Comparison of ENCODE assay signal across 10 mouse cellular contexts in genomic region chr5:115514346-115514745, GRCm38 (mm10). TPM values are rescaled to one million over a fixed set of nuclear protein-coding genes. Genes with fewer than 3 reads are reported as not detected.
DNase-seq lines count a peak whose midpoint lies in the region; ATAC-seq lines count a peak whose summit lies in the region.
"Had no signal": no experiment of that assay in that cellular context is flagged by ENCODE, and none has a peak within 500 bp of the region (broad histone marks: within the 10 kb centered on the region; RNA-seq: fewer than 3 reads in every experiment).

No protein-coding gene starts in this region.

- no peaks in the 10 kb centered on the region for H3K27me3 ChIP-seq in heart, embryonic 12.5 days (replicated peaks)
- H3K27me3 ChIP-seq in midbrain, embryonic 12.5 days, result no peaks in the 10 kb centered on the region
- H3K27me3 ChIP-seq in midbrain, embryonic 11.5 days (ENCODE audit: control insufficient read depth, insufficient read depth, low read length), result no peaks in the 10 kb centered on the region
- no peaks in the 10 kb centered on the region for H3K27me3 ChIP-seq in intestine, embryonic 16.5 days (replicated peaks; ENCODE audit: control insufficient read depth, insufficient read depth, low read length)
- no peaks in the 10 kb centered on the region for H3K27me3 ChIP-seq in stomach, embryonic 14.5 days (ENCODE audit: control insufficient read depth, insufficient read depth, low read length)

- H3K27ac ChIP-seq in heart, embryonic 12.5 days (ENCODE audit: poor library complexity, severe bottlenecking), result peak overlapping the region; percentile 88
- 0 out of 2 replicates have a peak overlapping the region, but pooled peaks have one; percentile 8 for H3K27ac ChIP-seq in midbrain, embryonic 12.5 days (replicated peaks)
- no peak overlapping the region for H3K27ac ChIP-seq in midbrain, embryonic 11.5 days (ENCODE audit: low read depth, low read length)
- peak overlapping the region; percentile 86 for H3K27ac ChIP-seq in intestine, embryonic 16.5 days (ENCODE audit: low read length)
- peak overlapping the region; percentile 60 for H3K27ac ChIP-seq in stomach, embryonic 14.5 days (ENCODE audit: low read length)

- peak overlapping the region; percentile 5; the same call in 1 of the 2 replicates for H3K4me2 ChIP-seq in heart, embryonic 12.5 days
- no peak overlapping the region for H3K4me2 ChIP-seq in midbrain, embryonic 12.5 days (replicated peaks)
- H3K4me2 ChIP-seq in midbrain, embryonic 11.5 days, result no peak overlapping the region
- peak overlapping the region; percentile 9; the same call in 1 of the 2 replicates for H3K4me2 ChIP-seq in intestine, embryonic 16.5 days (ENCODE audit: low read depth, low read length)
- no peak overlapping the region; the same call in 1 of the 2 replicates for H3K4me2 ChIP-seq in stomach, embryonic 14.5 days (replicated peaks; ENCODE audit: low read depth, low read length)

- H3K9me3 ChIP-seq in heart, embryonic 12.5 days (replicated peaks), result no peaks in the 10 kb centered on the region
- no peaks in the 10 kb centered on the region for H3K9me3 ChIP-seq in midbrain, embryonic 12.5 days
- H3K9me3 ChIP-seq in midbrain, embryonic 11.5 days (ENCODE audit: control insufficient read depth, low read length), result no peaks in the 10 kb centered on the region
- no peaks in the 10 kb centered on the region for H3K9me3 ChIP-seq in intestine, embryonic 16.5 days (ENCODE audit: control insufficient read depth, low read length)
- no peaks in the 10 kb centered on the region for H3K9me3 ChIP-seq in stomach, embryonic 14.5 days (ENCODE audit: control insufficient read depth, low read depth, low read length)

- no peak overlapping the region for H3K9ac ChIP-seq in heart, embryonic 12.5 days
- H3K9ac ChIP-seq in midbrain, embryonic 12.5 days (replicated peaks), result no peak overlapping the region
- H3K9ac ChIP-seq in midbrain, embryonic 11.5 days (ENCODE audit: low read length), result no peak overlapping the region
- H3K9ac ChIP-seq in intestine, embryonic 16.5 days (ENCODE audit: low read depth, low read length), result peak overlapping the region; percentile 34
- H3K9ac ChIP-seq in stomach, embryonic 14.5 days (replicated peaks; ENCODE audit: low read depth, low read length), result no peak overlapping the region

- no peak overlapping the region for H3K4me3 ChIP-seq in heart, embryonic 12.5 days
- H3K4me3 ChIP-seq in midbrain, embryonic 12.5 days, result no peak overlapping the region
- H3K4me3 ChIP-seq in midbrain, embryonic 11.5 days (ENCODE audit: low read depth, low read length), result no peak overlapping the region
- H3K4me3 ChIP-seq in intestine, embryonic 16.5 days (ENCODE audit: low read length), result no peak overlapping the region
- no peak overlapping the region for H3K4me3 ChIP-seq in stomach, embryonic 14.5 days (ENCODE audit: low read depth, low read length)

- WGBS in heart, embryonic 12.5 days, result 83% methylated on average over 6 of the region's 6 CpGs
- WGBS in midbrain, embryonic 12.5 days, result 89% methylated on average over 6 of the region's 6 CpGs
- WGBS in midbrain, embryonic 11.5 days, result 91% methylated on average over 6 of the region's 6 CpGs
- WGBS in intestine, embryonic 16.5 days, result 78% methylated on average over 6 of the region's 6 CpGs
- WGBS in stomach, embryonic 14.5 days, result 64% methylated on average over 6 of the region's 6 CpGs

- DNase-seq in heart, adult 11 months, result no peak
- no peak for DNase-seq in midbrain, embryonic 11.5 days (ENCODE audit: low spot score, missing footprints)
- no peak for DNase-seq in frontal cortex, postnatal 14 days (ENCODE audit: low spot score in 2 of 2)
- no peak for DNase-seq in T-cell, adult 2 months (ENCODE audit: low spot score)
- DNase-seq: embryo, embryonic 11 days; spleen, adult 18-20 months had no signal

- ATAC-seq in heart, embryonic 12.5 days (ENCODE audit: insufficient number of reproducible peaks, low FRiP score), result no peak
- no peak for ATAC-seq in midbrain, embryonic 12.5 days (ENCODE audit: low FRiP score, low read depth)
- ATAC-seq in midbrain, embryonic 11.5 days (ENCODE audit: low FRiP score), result no peak
- 0 out of 2 replicates have a peak, but pooled peaks have one; percentile 7 for ATAC-seq in intestine, embryonic 16.5 days
- no peak; the same call in 1 of the 2 replicates for ATAC-seq in stomach, embryonic 14.5 days (ENCODE audit: insufficient number of reproducible peaks, insufficient read depth, low FRiP score, low read depth)

- H3K36me3 ChIP-seq in heart, embryonic 12.5 days, result peaks cover 15% of the 10 kb centered on the region
- no peaks in the 10 kb centered on the region for H3K36me3 ChIP-seq in midbrain, embryonic 12.5 days
- no peaks in the 10 kb centered on the region for H3K36me3 ChIP-seq in midbrain, embryonic 11.5 days (ENCODE audit: control insufficient read depth, insufficient read depth, low read length)
- H3K36me3 ChIP-seq in intestine, embryonic 16.5 days (ENCODE audit: control insufficient read depth, insufficient read depth, low read length), result no peaks in the 10 kb centered on the region
- no peaks in the 10 kb centered on the region for H3K36me3 ChIP-seq in stomach, embryonic 14.5 days (ENCODE audit: control insufficient read depth, insufficient read depth, low read length)

- H3K4me1 ChIP-seq in heart, embryonic 12.5 days (replicated peaks), result peaks cover 51% of the 10 kb centered on the region
- peaks cover 21% of the 10 kb centered on the region for H3K4me1 ChIP-seq in midbrain, embryonic 12.5 days
- H3K4me1 ChIP-seq in midbrain, embryonic 11.5 days (ENCODE audit: control insufficient read depth, insufficient read depth, low read length), result peaks cover 5% of the 10 kb centered on the region
- H3K4me1 ChIP-seq in intestine, embryonic 16.5 days (ENCODE audit: control insufficient read depth, insufficient read depth, low read length), result peaks cover 42% of the 10 kb centered on the region
- H3K4me1 ChIP-seq in stomach, embryonic 14.5 days (ENCODE audit: control insufficient read depth, insufficient read depth, low read length), result peaks cover 23% of the 10 kb centered on the region

RNA-seq across cellular contexts. Expression of gene Pxn, which starts 7.9 kb away (rescaled TPM):
- 41.1 and 41.7 TPM in 2 replicates for polyA plus RNA-seq in heart, embryonic 12.5 days (2016; fragmentation: Nextera tagmentation; extraction: Ambion mirVana)
- 24.0 and 27.2 TPM in 2 replicates for polyA plus RNA-seq in midbrain, embryonic 12.5 days (2016; fragmentation: Nextera tagmentation; extraction: Ambion mirVana)
- 7.3 and 7.7 TPM in 2 replicates for polyA plus RNA-seq in midbrain, embryonic 11.5 days (2014; fragmentation: Nextera tagmentation; extraction: Ambion mirVana)
- polyA plus RNA-seq in intestine, embryonic 16.5 days (2015; fragmentation: Nextera tagmentation; extraction: Ambion mirVana), result 71.9 and 88.2 TPM in 2 replicates
- polyA plus RNA-seq in stomach, embryonic 14.5 days (2014; fragmentation: Nextera tagmentation; extraction: Ambion mirVana), result 15.9 and 17.7 TPM in 2 replicates

RNA-seq across cellular contexts. Expression of gene Sirt4, which starts 29.8 kb away (rescaled TPM):
- polyA plus RNA-seq in heart, embryonic 12.5 days (2016; fragmentation: Nextera tagmentation; extraction: Ambion mirVana), result 14.7 and 18.0 TPM in 2 replicates
- polyA plus RNA-seq in midbrain, embryonic 12.5 days (2016; fragmentation: Nextera tagmentation; extraction: Ambion mirVana), result 24.2 and 26.2 TPM in 2 replicates
- 16.2 and 18.9 TPM in 2 replicates for polyA plus RNA-seq in midbrain, embryonic 11.5 days (2014; fragmentation: Nextera tagmentation; extraction: Ambion mirVana)
- polyA plus RNA-seq in intestine, embryonic 16.5 days (2015; fragmentation: Nextera tagmentation; extraction: Ambion mirVana), result 20.4 and 23.1 TPM in 2 replicates
- polyA plus RNA-seq in stomach, embryonic 14.5 days (2014; fragmentation: Nextera tagmentation; extraction: Ambion mirVana), result 20.9 and 23.5 TPM in 2 replicates

RNA-seq across cellular contexts. Expression of gene Rplp0, which starts 44.9 kb away (rescaled TPM):
- 949 and 971 TPM in 2 replicates for polyA plus RNA-seq in heart, embryonic 12.5 days (2016; fragmentation: Nextera tagmentation; extraction: Ambion mirVana)
- polyA plus RNA-seq in midbrain, embryonic 12.5 days (2016; fragmentation: Nextera tagmentation; extraction: Ambion mirVana), result 863 and 871 TPM in 2 replicates
- polyA plus RNA-seq in midbrain, embryonic 11.5 days (2014; fragmentation: Nextera tagmentation; extraction: Ambion mirVana), result 1,161 and 1,182 TPM in 2 replicates
- polyA plus RNA-seq in intestine, embryonic 16.5 days (2015; fragmentation: Nextera tagmentation; extraction: Ambion mirVana), result 1,506 and 1,615 TPM in 2 replicates
- 1,866 and 1,880 TPM in 2 replicates for polyA plus RNA-seq in stomach, embryonic 14.5 days (2014; fragmentation: Nextera tagmentation; extraction: Ambion mirVana)

RNA-seq across cellular contexts. Expression of gene Pla2g1b, which starts 48.3 kb away (rescaled TPM):
- 0.72 and 1.3 TPM in 2 replicates for polyA plus RNA-seq in heart, embryonic 12.5 days (2016; fragmentation: Nextera tagmentation; extraction: Ambion mirVana)
- polyA plus RNA-seq in midbrain, embryonic 12.5 days (2016; fragmentation: Nextera tagmentation; extraction: Ambion mirVana), result not detected in 2 replicates
- not detected in 2 replicates for polyA plus RNA-seq in midbrain, embryonic 11.5 days (2014; fragmentation: Nextera tagmentation; extraction: Ambion mirVana)
- 1.2 and 1.3 TPM in 2 replicates for polyA plus RNA-seq in intestine, embryonic 16.5 days (2015; fragmentation: Nextera tagmentation; extraction: Ambion mirVana)
- polyA plus RNA-seq in stomach, embryonic 14.5 days (2014; fragmentation: Nextera tagmentation; extraction: Ambion mirVana), result 16.7 and 20.2 TPM in 2 replicates

RNA-seq across cellular contexts. Expression of gene Gcn1l1, which starts 50.7 kb away (rescaled TPM):
- 43.1 and 47.0 TPM in 2 replicates for polyA plus RNA-seq in heart, embryonic 12.5 days (2016; fragmentation: Nextera tagmentation; extraction: Ambion mirVana)
- polyA plus RNA-seq in midbrain, embryonic 12.5 days (2016; fragmentation: Nextera tagmentation; extraction: Ambion mirVana), result 63.1 and 65.3 TPM in 2 replicates
- 27.6 and 32.2 TPM in 2 replicates for polyA plus RNA-seq in midbrain, embryonic 11.5 days (2014; fragmentation: Nextera tagmentation; extraction: Ambion mirVana)
- 25.5 and 26.3 TPM in 2 replicates for polyA plus RNA-seq in intestine, embryonic 16.5 days (2015; fragmentation: Nextera tagmentation; extraction: Ambion mirVana)
- 42.3 TPM in 2 replicates for polyA plus RNA-seq in stomach, embryonic 14.5 days (2014; fragmentation: Nextera tagmentation; extraction: Ambion mirVana)

Comparison
In these comparisons a context has a peak if more than half of its experiments do, and no peak if none do; other contexts are left out.
1. H3K4me2 ChIP-seq: peak in heart, embryonic 12.5 days (single experiment) and intestine, embryonic 16.5 days (single experiment); none in midbrain, embryonic 12.5 days (single experiment), midbrain, embryonic 11.5 days (single experiment) and stomach, embryonic 14.5 days (single experiment).